Mouse (Mus musculus): ENCODE measurements at regions not wholly inside any gene's neighbourhood (a gene's known extent, or its start where the extent isn't known, plus 50 kb on each side); places are given as distances from the start of the nearest gene placed in this dataset.

DNA sequence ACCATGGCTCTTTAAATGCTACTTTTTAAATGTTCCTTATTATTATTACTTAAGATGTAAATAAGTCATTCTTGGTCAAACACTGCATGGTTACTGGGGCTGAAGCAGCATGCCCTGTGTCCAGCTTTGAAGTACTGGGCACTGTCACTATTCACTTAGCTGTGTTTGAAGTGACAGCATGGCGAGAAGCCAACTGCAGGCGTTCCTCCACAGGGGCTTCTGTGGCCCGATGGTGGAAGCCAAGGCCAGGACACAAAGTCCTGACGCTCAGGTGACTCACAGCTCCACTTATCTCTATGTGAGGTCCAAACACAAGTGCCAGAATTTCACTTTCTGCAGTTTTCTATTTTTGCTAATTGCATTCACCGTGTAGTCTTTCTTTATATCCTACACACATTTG lies 65.3 kb downstream of the Cdca7 start:
- H3K4me1 ChIP-seq, result no peaks in the 10 kb centered on the region
- TF ChIP-seq FLI1 (IDR thresholded peaks at IDR 0.05; ENCODE audit: low read length) (no peak), GATA1 (IDR thresholded peaks at IDR 0.05; ENCODE audit: borderline replicate concordance, low read length) (no peak)
- no peak overlapping the region for H3K4me3 ChIP-seq (replicated peaks)
- peaks cover 4% of the 10 kb centered on the region for H3K9me3 ChIP-seq
- peaks cover 15% of the 10 kb centered on the region for H3K27me3 ChIP-seq (replicated peaks)
- H3K36me3 ChIP-seq (replicated peaks; ENCODE audit: low read length), result no peaks in the 10 kb centered on the region

GRCm38 (mm10) chr2:72545453-72545852 lies 69.5 kb downstream of the Cdca7 start:
- no peak overlapping the region for H3K4me3 ChIP-seq (replicated peaks)
- TF ChIP-seq FLI1 (IDR thresholded peaks at IDR 0.05; ENCODE audit: low read length) (no peak), GATA1 (IDR thresholded peaks at IDR 0.05; ENCODE audit: borderline replicate concordance, low read length) (no peak)
- H3K9me3 ChIP-seq, result no peaks in the 10 kb centered on the region
- no peaks in the 10 kb centered on the region for H3K4me1 ChIP-seq
- no peaks in the 10 kb centered on the region for H3K36me3 ChIP-seq (replicated peaks; ENCODE audit: low read length)
- H3K27me3 ChIP-seq (replicated peaks), result peaks cover 24% of the 10 kb centered on the region

DNA sequence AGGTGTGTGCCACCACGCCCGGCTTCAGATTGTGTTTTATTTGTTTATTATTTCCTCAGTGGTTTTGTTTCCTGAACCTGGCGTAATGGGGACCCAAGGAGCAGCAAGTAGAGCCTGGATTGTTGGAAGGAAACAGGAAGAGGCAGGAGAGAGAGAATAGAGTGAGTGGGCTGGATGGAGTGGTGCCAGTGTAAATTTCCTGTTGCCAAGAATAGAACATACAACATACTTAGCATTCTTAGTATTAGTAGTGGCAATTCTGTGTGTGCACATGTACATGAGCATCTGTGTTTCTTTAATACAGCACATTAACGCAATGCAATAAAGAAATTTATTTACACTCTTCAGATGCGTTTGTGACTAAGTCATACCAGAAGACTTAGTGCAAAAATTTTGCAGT lies 70.5 kb downstream of the Cdca7 start:
- Histone ChIP-seq H3K4me3 (replicated peaks) (no peak overlapping the region), H3K36me3 (replicated peaks; ENCODE audit: low read length) (no peaks in the 10 kb centered on the region), H3K9me3 (no peaks in the 10 kb centered on the region), H3K4me1 (peaks cover 3% of the 10 kb centered on the region; the same call in 1 of the 2 replicates), H3K27me3 (replicated peaks) (peaks cover 22% of the 10 kb centered on the region)
- TF ChIP-seq GATA1 (IDR thresholded peaks at IDR 0.05; ENCODE audit: borderline replicate concordance, low read length), result no peak
- TF ChIP-seq FLI1 (IDR thresholded peaks at IDR 0.05; ENCODE audit: low read length), result no peak

- Histone ChIP-seq H3K4me1 (peaks cover 5% of the 10 kb centered on the region; the same call in 1 of the 2 replicates), H3K4me3 (replicated peaks) (no peak overlapping the region), H3K9me3 (no peaks in the 10 kb centered on the region), H3K36me3 (replicated peaks; ENCODE audit: low read length) (no peaks in the 10 kb centered on the region), H3K27me3 (replicated peaks) (peaks cover 22% of the 10 kb centered on the region)
- TF ChIP-seq FLI1 (IDR thresholded peaks at IDR 0.05; ENCODE audit: low read length), result no peak
- no peak for TF ChIP-seq GATA1 (IDR thresholded peaks at IDR 0.05; ENCODE audit: borderline replicate concordance, low read length)
Measured at GRCm38 (mm10) chr2:72546963-72547362, 71.0 kb downstream of the Cdca7 start.

GRCm38 (mm10) chr2:72551268-72551667 lies 75.3 kb downstream of the Cdca7 start:
- TF ChIP-seq GATA1 (IDR thresholded peaks at IDR 0.05; ENCODE audit: borderline replicate concordance, low read length) (no peak), FLI1 (IDR thresholded peaks at IDR 0.05; ENCODE audit: low read length) (no peak)
- Histone ChIP-seq H3K4me3 (replicated peaks) (no peak overlapping the region), H3K27me3 (replicated peaks) (peaks cover 20% of the 10 kb centered on the region), H3K36me3 (replicated peaks; ENCODE audit: low read length) (no peaks in the 10 kb centered on the region), H3K9me3 (peaks cover 10% of the 10 kb centered on the region), H3K4me1 (peaks cover 5% of the 10 kb centered on the region; the same call in 1 of the 2 replicates)

DNA sequence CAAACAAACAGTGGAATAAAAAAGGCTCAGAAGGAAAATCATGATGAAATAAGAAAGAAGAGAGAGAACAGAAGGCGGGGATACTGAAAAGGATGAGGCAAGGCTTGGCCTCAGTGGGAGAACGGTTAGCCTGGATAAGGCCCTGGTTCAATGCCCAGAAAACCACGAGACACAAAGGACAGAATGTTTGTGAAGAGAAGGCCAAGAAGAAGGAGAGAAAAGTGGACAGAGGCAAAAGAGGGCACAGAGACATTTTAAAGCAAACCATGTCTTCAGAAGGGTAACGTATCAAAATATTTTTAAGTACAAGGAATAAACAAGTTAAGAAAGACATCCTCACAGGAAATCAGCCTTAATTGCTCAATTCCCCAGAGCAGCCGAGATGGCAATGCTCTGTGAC lies 78.6 kb downstream of the Cdca7 start:
- Histone ChIP-seq H3K4me3 (replicated peaks) (no peak overlapping the region), H3K27me3 (replicated peaks) (peaks cover 12% of the 10 kb centered on the region), H3K36me3 (replicated peaks; ENCODE audit: low read length) (no peaks in the 10 kb centered on the region), H3K4me1 (peaks cover 5% of the 10 kb centered on the region; the same call in 1 of the 2 replicates), H3K9me3 (peaks cover 10% of the 10 kb centered on the region)
- TF ChIP-seq FLI1 (IDR thresholded peaks at IDR 0.05; ENCODE audit: low read length) (no peak), GATA1 (IDR thresholded peaks at IDR 0.05; ENCODE audit: borderline replicate concordance, low read length) (no peak)

GRCm38 (mm10) chr2:72555116-72555515 lies 79.2 kb downstream of the Cdca7 start:
- TF ChIP-seq FLI1 (IDR thresholded peaks at IDR 0.05; ENCODE audit: low read length), result no peak
- TF ChIP-seq GATA1 (IDR thresholded peaks at IDR 0.05; ENCODE audit: borderline replicate concordance, low read length), result no peak
- Histone ChIP-seq H3K4me3 (replicated peaks) (no peak overlapping the region), H3K36me3 (replicated peaks; ENCODE audit: low read length) (no peaks in the 10 kb centered on the region), H3K27me3 (replicated peaks) (peaks cover 10% of the 10 kb centered on the region), H3K9me3 (peaks cover 10% of the 10 kb centered on the region), H3K4me1 (peaks cover 5% of the 10 kb centered on the region; the same call in 1 of the 2 replicates)

DNA sequence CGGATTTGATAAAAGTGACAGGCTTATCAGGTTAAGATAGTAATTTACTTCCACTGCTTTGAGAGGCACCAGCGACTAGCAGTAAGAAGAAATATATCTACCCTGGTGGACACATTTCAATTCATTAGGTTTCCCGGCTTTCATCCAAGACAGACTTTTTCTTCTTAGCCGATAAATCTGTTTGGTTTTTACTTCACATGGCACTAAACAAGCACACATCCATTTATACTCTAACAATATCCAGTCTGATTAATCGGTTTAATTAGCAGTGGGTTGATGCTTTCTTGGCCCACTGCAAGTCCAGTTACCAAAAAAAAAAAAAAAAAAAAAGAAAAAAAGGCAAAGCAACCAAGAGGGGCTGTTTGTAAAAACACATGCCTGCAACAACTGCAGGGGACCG lies 79.6 kb downstream of the Cdca7 start:
- H3K4me1 ChIP-seq, result peaks cover 5% of the 10 kb centered on the region; the same call in 1 of the 2 replicates
- H3K9me3 ChIP-seq, result peaks cover 10% of the 10 kb centered on the region
- H3K27me3 ChIP-seq (replicated peaks), result peaks cover 10% of the 10 kb centered on the region
- H3K4me3 ChIP-seq (replicated peaks), result no peak overlapping the region
- TF ChIP-seq GATA1 (IDR thresholded peaks at IDR 0.05; ENCODE audit: borderline replicate concordance, low read length), result no peak
- no peak for TF ChIP-seq FLI1 (IDR thresholded peaks at IDR 0.05; ENCODE audit: low read length)
- no peaks in the 10 kb centered on the region for H3K36me3 ChIP-seq (replicated peaks; ENCODE audit: low read length)

- TF ChIP-seq FLI1 (IDR thresholded peaks at IDR 0.05; ENCODE audit: low read length), result no peak
- TF ChIP-seq GATA1 (IDR thresholded peaks at IDR 0.05; ENCODE audit: borderline replicate concordance, low read length), result no peak
- Histone ChIP-seq H3K9me3 (peaks cover 10% of the 10 kb centered on the region), H3K4me1 (peaks cover 4% of the 10 kb centered on the region; the same call in 1 of the 2 replicates), H3K27me3 (replicated peaks) (peaks cover 10% of the 10 kb centered on the region), H3K4me3 (replicated peaks) (no peak overlapping the region), H3K36me3 (replicated peaks; ENCODE audit: low read length) (no peaks in the 10 kb centered on the region)
Measured at GRCm38 (mm10) chr2:72556064-72556821, 80.3 kb downstream of the Cdca7 start.

GRCm38 (mm10) chr2:72557161-72557560 lies 81.2 kb downstream of the Cdca7 start:
- Histone ChIP-seq H3K27me3 (replicated peaks) (peaks cover 10% of the 10 kb centered on the region), H3K36me3 (replicated peaks; ENCODE audit: low read length) (no peaks in the 10 kb centered on the region), H3K4me1 (no peaks in the 10 kb centered on the region), H3K9me3 (peaks cover 10% of the 10 kb centered on the region), H3K4me3 (replicated peaks) (no peak overlapping the region)
- TF ChIP-seq GATA1 (IDR thresholded peaks at IDR 0.05; ENCODE audit: borderline replicate concordance, low read length) (no peak), FLI1 (IDR thresholded peaks at IDR 0.05; ENCODE audit: low read length) (no peak)
